Mouse (Mus musculus): ENCODE data around the gene Pnma1. TPM values are rescaled to one million over a fixed set of nuclear protein-coding genes. Genes with fewer than 3 reads are reported as not detected.

The Pnma1 gene
- polyA plus RNA-seq, 1 experiment from 2014 or later, result 0.88 TPM

- ATAC-seq (replicated peaks; ENCODE audit: insufficient number of reproducible peaks, low FRiP score, low TSS enrichment, low read depth), result peak; percentile 60
- no peaks in the 10 kb centered on the region for H3K9me3 ChIP-seq (replicated peaks; ENCODE audit: control insufficient read depth, low read length)
- peak overlapping the region; percentile 76 for H3K27ac ChIP-seq (replicated peaks; ENCODE audit: low read depth, low read length)
- H3K4me2 ChIP-seq (ENCODE audit: low read depth, low read length), result peak overlapping the region; percentile 85
- under 1% methylated on average over 20 of the region's 20 CpGs for WGBS
- H3K4me1 ChIP-seq (ENCODE audit: control insufficient read depth, insufficient read depth, low read length), result peaks cover 13% of the 10 kb centered on the region
- peak overlapping the region; percentile 75 for H3K9ac ChIP-seq (replicated peaks; ENCODE audit: low read length)
- H3K27me3 ChIP-seq (ENCODE audit: control insufficient read depth, insufficient read depth, low read length), result no peaks in the 10 kb centered on the region
- peak overlapping the region; percentile 38 for H3K4me3 ChIP-seq (ENCODE audit: low read depth, low read length)
- H3K36me3 ChIP-seq (replicated peaks; ENCODE audit: control insufficient read depth, insufficient read depth, low read depth, low read length), result peaks cover 12% of the 10 kb centered on the region
- DNase-seq (ENCODE audit: low spot score), result peak; percentile 78
Measured at GRCm38 (mm10) chr12:84175659-84176061, 27.4 kb upstream of the Pnma1 start.

- no peak for ATAC-seq (replicated peaks; ENCODE audit: insufficient number of reproducible peaks, low FRiP score, low TSS enrichment, low read depth)
- Histone ChIP-seq H3K27ac (replicated peaks; ENCODE audit: low read depth, low read length) (no peak overlapping the region; the same call in 1 of the 2 replicates), H3K9ac (replicated peaks; ENCODE audit: low read length) (no peak overlapping the region), H3K4me3 (ENCODE audit: low read depth, low read length) (no peak overlapping the region), H3K27me3 (ENCODE audit: control insufficient read depth, insufficient read depth, low read length) (no peaks in the 10 kb centered on the region), H3K9me3 (replicated peaks; ENCODE audit: control insufficient read depth, low read length) (no peaks in the 10 kb centered on the region), H3K36me3 (replicated peaks; ENCODE audit: control insufficient read depth, insufficient read depth, low read depth, low read length) (peaks cover 12% of the 10 kb centered on the region), H3K4me2 (ENCODE audit: low read depth, low read length) (no peak overlapping the region; the same call in 1 of the 2 replicates), H3K4me1 (ENCODE audit: control insufficient read depth, insufficient read depth, low read length) (peaks cover 13% of the 10 kb centered on the region)
- WGBS, result 76% methylated on average over 6 of the region's 6 CpGs
- DNase-seq (ENCODE audit: low spot score), result peak; percentile 42
Measured at GRCm38 (mm10) chr12:84174871-84175270, 26.6 kb upstream of the Pnma1 start.

- peaks cover 12% of the 10 kb centered on the region for H3K36me3 ChIP-seq (replicated peaks; ENCODE audit: control insufficient read depth, insufficient read depth, low read depth, low read length)
- no peak overlapping the region for H3K9ac ChIP-seq (replicated peaks; ENCODE audit: low read length)
- no peak overlapping the region for H3K27ac ChIP-seq (replicated peaks; ENCODE audit: low read depth, low read length)
- WGBS, result 69% methylated on average over 9 of the region's 9 CpGs
- no peak for DNase-seq (ENCODE audit: low spot score)
- no peaks in the 10 kb centered on the region for H3K9me3 ChIP-seq (replicated peaks; ENCODE audit: control insufficient read depth, low read length)
- H3K4me3 ChIP-seq (ENCODE audit: low read depth, low read length), result no peak overlapping the region
- no peaks in the 10 kb centered on the region for H3K27me3 ChIP-seq (ENCODE audit: control insufficient read depth, insufficient read depth, low read length)
- peaks cover 13% of the 10 kb centered on the region for H3K4me1 ChIP-seq (ENCODE audit: control insufficient read depth, insufficient read depth, low read length)
- no peak overlapping the region; the same call in 1 of the 2 replicates for H3K4me2 ChIP-seq (ENCODE audit: low read depth, low read length)
- ATAC-seq (replicated peaks; ENCODE audit: insufficient number of reproducible peaks, low FRiP score, low TSS enrichment, low read depth), result no peak
Measured at GRCm38 (mm10) chr12:84174190-84174811, 26.0 kb upstream of the Pnma1 start.

DNA sequence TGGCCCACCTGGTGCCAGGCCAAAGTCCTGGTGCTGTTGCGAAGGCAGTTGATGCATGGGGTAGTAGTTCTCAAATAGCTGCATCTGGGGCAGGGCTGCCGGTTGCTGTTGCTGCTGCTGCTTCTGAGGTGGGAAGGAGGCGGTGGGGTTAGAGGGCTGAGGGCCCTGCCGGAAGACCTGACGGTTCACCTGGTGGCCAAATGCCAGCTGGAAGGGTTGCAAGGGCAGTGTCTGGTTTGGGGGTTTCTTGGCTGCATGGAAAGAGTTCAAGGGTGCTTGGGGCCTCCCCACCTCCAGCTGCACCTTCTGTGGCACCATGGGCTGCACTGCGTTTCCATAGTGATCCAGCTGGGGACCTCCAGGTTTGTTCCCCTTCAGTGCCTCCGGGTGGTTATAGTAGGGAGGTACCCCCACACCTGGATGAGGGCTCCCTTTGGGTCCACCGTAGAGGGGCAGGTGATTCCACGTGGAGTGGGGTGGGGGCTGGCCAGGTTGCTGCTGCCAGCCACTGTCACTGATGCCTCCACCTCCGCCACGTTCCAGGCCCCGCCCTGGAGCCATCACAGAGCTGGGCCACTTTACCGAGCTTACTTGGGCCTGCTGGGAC lies 25.1 kb upstream of the Pnma1 start:
- Histone ChIP-seq H3K9me3 (replicated peaks; ENCODE audit: control insufficient read depth, low read length) (no peaks in the 10 kb centered on the region), H3K9ac (replicated peaks; ENCODE audit: low read length) (no peak overlapping the region), H3K27ac (replicated peaks; ENCODE audit: low read depth, low read length) (no peak overlapping the region), H3K4me3 (ENCODE audit: low read depth, low read length) (no peak overlapping the region), H3K27me3 (ENCODE audit: control insufficient read depth, insufficient read depth, low read length) (no peaks in the 10 kb centered on the region), H3K36me3 (replicated peaks; ENCODE audit: control insufficient read depth, insufficient read depth, low read depth, low read length) (peaks cover 12% of the 10 kb centered on the region), H3K4me1 (ENCODE audit: control insufficient read depth, insufficient read depth, low read length) (peaks cover 13% of the 10 kb centered on the region), H3K4me2 (ENCODE audit: low read depth, low read length) (no peak overlapping the region)
- ATAC-seq (replicated peaks; ENCODE audit: insufficient number of reproducible peaks, low FRiP score, low TSS enrichment, low read depth) (no peak), DNase-seq (ENCODE audit: low spot score) (no peak)
- WGBS, result 94% methylated on average over 13 of the region's 13 CpGs

- Histone ChIP-seq H3K9ac (replicated peaks; ENCODE audit: low read length) (no peak overlapping the region), H3K9me3 (replicated peaks; ENCODE audit: control insufficient read depth, low read length) (no peaks in the 10 kb centered on the region), H3K36me3 (replicated peaks; ENCODE audit: control insufficient read depth, insufficient read depth, low read depth, low read length) (peaks cover 12% of the 10 kb centered on the region), H3K4me1 (ENCODE audit: control insufficient read depth, insufficient read depth, low read length) (peaks cover 13% of the 10 kb centered on the region), H3K4me2 (ENCODE audit: low read depth, low read length) (no peak overlapping the region), H3K27me3 (ENCODE audit: control insufficient read depth, insufficient read depth, low read length) (no peaks in the 10 kb centered on the region), H3K27ac (replicated peaks; ENCODE audit: low read depth, low read length) (no peak overlapping the region), H3K4me3 (ENCODE audit: low read depth, low read length) (no peak overlapping the region)
- no peak for DNase-seq (ENCODE audit: low spot score)
- 90% methylated on average over 17 of the region's 17 CpGs for WGBS
- ATAC-seq (replicated peaks; ENCODE audit: insufficient number of reproducible peaks, low FRiP score, low TSS enrichment, low read depth), result no peak
Measured at GRCm38 (mm10) chr12:84172862-84173261, 24.6 kb upstream of the Pnma1 start.

DNA sequence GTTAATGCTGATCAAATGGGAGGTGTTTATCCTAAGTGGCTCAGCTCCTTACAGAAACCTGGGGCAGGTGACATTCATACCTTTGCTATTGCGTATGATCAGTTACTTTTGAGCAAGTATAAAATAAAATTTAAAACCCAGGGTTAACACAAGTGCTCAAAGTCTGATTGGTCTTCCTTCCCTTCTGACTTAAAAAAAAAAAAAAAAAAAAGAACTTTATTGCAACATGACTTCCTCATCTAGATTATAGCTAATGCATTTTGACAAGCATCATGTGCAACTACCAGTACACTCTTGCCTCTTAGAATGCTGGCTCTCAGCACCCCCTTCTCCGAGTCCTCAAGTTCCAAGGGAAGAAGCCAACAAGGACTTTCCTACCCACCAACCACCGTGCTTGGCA lies 23.9 kb upstream of the Pnma1 start:
- ATAC-seq (replicated peaks; ENCODE audit: insufficient number of reproducible peaks, low FRiP score, low TSS enrichment, low read depth), result no peak
- Histone ChIP-seq H3K27me3 (ENCODE audit: control insufficient read depth, insufficient read depth, low read length) (no peaks in the 10 kb centered on the region), H3K36me3 (replicated peaks; ENCODE audit: control insufficient read depth, insufficient read depth, low read depth, low read length) (peaks cover 12% of the 10 kb centered on the region)

DNA sequence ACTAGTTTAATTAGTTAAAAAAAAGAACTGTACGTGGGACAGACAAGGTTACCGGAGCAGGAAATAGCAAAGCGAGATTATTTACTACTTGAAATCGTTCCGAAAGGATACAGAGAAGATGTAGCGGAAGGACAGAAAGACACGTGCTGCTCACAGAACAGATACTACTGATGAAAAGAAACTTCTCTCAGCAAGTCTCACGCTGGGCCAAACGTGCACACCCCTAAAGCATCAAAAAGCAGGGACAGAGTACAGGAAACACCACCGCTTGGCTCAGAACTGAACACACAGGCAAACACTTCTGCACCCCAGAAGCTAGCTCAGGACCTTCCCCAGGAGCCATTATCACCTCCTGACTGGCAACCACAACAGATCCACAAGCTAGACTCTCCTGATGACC lies 22.3 kb upstream of the Pnma1 start:
- no peak for ATAC-seq (replicated peaks; ENCODE audit: insufficient number of reproducible peaks, low FRiP score, low TSS enrichment, low read depth)
- no peak overlapping the region for H3K9ac ChIP-seq (replicated peaks; ENCODE audit: low read length)
- 94% methylated on average over 10 of the region's 10 CpGs for WGBS
- H3K4me3 ChIP-seq (ENCODE audit: low read depth, low read length), result no peak overlapping the region
- DNase-seq (ENCODE audit: low spot score), result no peak
- no peak overlapping the region for H3K27ac ChIP-seq (replicated peaks; ENCODE audit: low read depth, low read length)
- no peaks in the 10 kb centered on the region for H3K27me3 ChIP-seq (ENCODE audit: control insufficient read depth, insufficient read depth, low read length)
- no peak overlapping the region for H3K4me2 ChIP-seq (ENCODE audit: low read depth, low read length)
- peaks cover 12% of the 10 kb centered on the region for H3K36me3 ChIP-seq (replicated peaks; ENCODE audit: control insufficient read depth, insufficient read depth, low read depth, low read length)
- H3K4me1 ChIP-seq (ENCODE audit: control insufficient read depth, insufficient read depth, low read length), result no peaks in the 10 kb centered on the region
- no peaks in the 10 kb centered on the region for H3K9me3 ChIP-seq (replicated peaks; ENCODE audit: control insufficient read depth, low read length)

More for the DNA sequence above, 23.9 kb upstream of the Pnma1 start:
- Histone ChIP-seq H3K4me1 (ENCODE audit: control insufficient read depth, insufficient read depth, low read length) (peaks cover 10% of the 10 kb centered on the region; the same call in 1 of the 2 replicates), H3K9me3 (replicated peaks; ENCODE audit: control insufficient read depth, low read length) (no peaks in the 10 kb centered on the region), H3K4me3 (ENCODE audit: low read depth, low read length) (no peak overlapping the region), H3K9ac (replicated peaks; ENCODE audit: low read length) (no peak overlapping the region), H3K27ac (replicated peaks; ENCODE audit: low read depth, low read length) (no peak overlapping the region), H3K4me2 (ENCODE audit: low read depth, low read length) (no peak overlapping the region)
- WGBS, result 96% methylated on average over 3 of the region's 3 CpGs
- no peak for DNase-seq (ENCODE audit: low spot score)

GRCm38 (mm10) chr12:84165631-84166373 lies 17.5 kb upstream of the Pnma1 start:
- H3K4me3 ChIP-seq (ENCODE audit: low read depth, low read length), result no peak overlapping the region
- ATAC-seq (replicated peaks; ENCODE audit: insufficient number of reproducible peaks, low FRiP score, low TSS enrichment, low read depth) (no peak), DNase-seq (ENCODE audit: low spot score) (peak; percentile 78)
- H3K27me3 ChIP-seq (ENCODE audit: control insufficient read depth, insufficient read depth, low read length), result no peaks in the 10 kb centered on the region
- H3K27ac ChIP-seq (replicated peaks; ENCODE audit: low read depth, low read length), result no peak overlapping the region
- no peaks in the 10 kb centered on the region for H3K9me3 ChIP-seq (replicated peaks; ENCODE audit: control insufficient read depth, low read length)
- no peaks in the 10 kb centered on the region for H3K36me3 ChIP-seq (replicated peaks; ENCODE audit: control insufficient read depth, insufficient read depth, low read depth, low read length)
- WGBS, result 37% methylated on average over 8 of the region's 8 CpGs
- no peaks in the 10 kb centered on the region for H3K4me1 ChIP-seq (ENCODE audit: control insufficient read depth, insufficient read depth, low read length)
- H3K9ac ChIP-seq (replicated peaks; ENCODE audit: low read length), result no peak overlapping the region
- H3K4me2 ChIP-seq (ENCODE audit: low read depth, low read length), result no peak overlapping the region

Measured in embryonic facial prominence, embryonic 11.5 days (tissue).